Mouse (Mus musculus) neural tube, embryonic 11.5 days (tissue): ENCODE data around the gene Pef1. TPM values are rescaled to one million over a fixed set of nuclear protein-coding genes. Genes with fewer than 3 reads are reported as not detected.

Experiments used
- ATAC-seq: fragments of 200-750 bp; cut with Nextera tagmentation; 2 replicates; pipeline ENCODE4 v1.8.0; 2017; ENCODE audit warnings: moderate number of reproducible peaks, mild to moderate bottlenecking, moderate TSS enrichment, moderate library complexity; ENCODE audit not compliant: insufficient read depth, low FRiP score, low TSS enrichment
- DNase-seq: peaks from one replicate; pipeline ENCODE4 v3.0.0-alpha.2; 2015; ENCODE audit warnings: low spot score
- H3K27ac ChIP-seq: fragments of 300-500 bp; sonication (generic); 2 replicates; pipeline ENCODE4 v1.5.1; 2014; ENCODE audit warnings: low read depth, mild to moderate bottlenecking, low read length
- H3K27me3 ChIP-seq: fragments of 300-500 bp; sonication (generic); 2 replicates; pipeline ENCODE4 v1.6.1; 2014; ENCODE audit warnings: mild to moderate bottlenecking, low read length, mixed read lengths; ENCODE audit not compliant: control insufficient read depth, insufficient read depth
- H3K36me3 ChIP-seq: fragments of 300-500 bp; sonication (generic); 2 replicates; pipeline ENCODE4 v1.6.1; 2014; ENCODE audit warnings: mild to moderate bottlenecking, low read length, moderate library complexity, mixed read lengths; ENCODE audit not compliant: control insufficient read depth, insufficient read depth
- H3K4me1 ChIP-seq: fragments of 300-500 bp; sonication (generic); 2 replicates; pipeline ENCODE4 v1.6.1; 2014; ENCODE audit warnings: low read length, mixed read lengths; ENCODE audit not compliant: control insufficient read depth, insufficient read depth
- H3K4me2 ChIP-seq: fragments of 300-500 bp; sonication (generic); 2 replicates; pipeline ENCODE4 v1.6.1; 2014; ENCODE audit warnings: low read depth, mild to moderate bottlenecking, moderate library complexity
- H3K4me3 ChIP-seq: fragments of 300-500 bp; sonication (generic); 2 replicates; pipeline ENCODE4 v1.5.1; 2014; ENCODE audit warnings: low read depth, low read length
- H3K9ac ChIP-seq: fragments of 300-500 bp; sonication (generic); 2 replicates; pipeline ENCODE4 v1.6.1; 2014; ENCODE audit warnings: mild to moderate bottlenecking, low read length
- H3K9me3 ChIP-seq: fragments of 300-500 bp; sonication (generic); 2 replicates; pipeline ENCODE4 v1.6.1; 2016; ENCODE audit warnings: low read length; ENCODE audit not compliant: control insufficient read depth
- WGBS: fragments of 180-500 bp; shearing (Covaris S2); extraction: QIAGEN DNeasy Blood & Tissue Kit; methylation state at CpG from one replicate; pipeline ENCODE4 v1.1.7; 2014; 5-methylcytosine and 5-hydroxymethylcytosine counted together
- polyA plus RNA-seq: library from polyadenylated mRNA; unstranded; fragments of >200 nt; fragmentation: Nextera tagmentation; extraction: Ambion mirVana; gene quantifications from 2 replicates; pipeline ENCODE4 v1.2.1, GENCODE M21; 2014

The Pef1 gene
- polyA plus RNA-seq, 1 experiment from 2014 or later, result 75.0 TPM

- WGBS, result 92% methylated on average over 4 of the region's 4 CpGs
- Histone ChIP-seq H3K4me1 (peaks cover 18% of the 10 kb centered on the region; the same call in 1 of the 2 replicates), H3K4me3 (no peak overlapping the region), H3K9me3 (no peaks in the 10 kb centered on the region), H3K36me3 (no peaks in the 10 kb centered on the region), H3K4me2 (no peak overlapping the region), H3K27me3 (peaks cover 16% of the 10 kb centered on the region; the same call in 1 of the 2 replicates), H3K27ac (no peak overlapping the region), H3K9ac (no peak overlapping the region)
- DNase-seq (no peak), ATAC-seq (no peak)
These were observed 68.0 kb downstream of the Pef1 start for GRCm38 (mm10) chr4:130170362-130170761.

- WGBS, result 67% methylated on average over 11 of the region's 11 CpGs
- H3K4me1 ChIP-seq, result peaks cover 18% of the 10 kb centered on the region; the same call in 1 of the 2 replicates
- H3K4me2 ChIP-seq, result no peak overlapping the region
- no peak for ATAC-seq
- H3K36me3 ChIP-seq, result no peaks in the 10 kb centered on the region
- peaks cover 16% of the 10 kb centered on the region; the same call in 1 of the 2 replicates for H3K27me3 ChIP-seq
- no peak overlapping the region for H3K9ac ChIP-seq
- H3K9me3 ChIP-seq, result no peaks in the 10 kb centered on the region
- no peak overlapping the region for H3K4me3 ChIP-seq
- DNase-seq, result no peak
- no peak overlapping the region for H3K27ac ChIP-seq
These were observed 69.8 kb downstream of the Pef1 start for GRCm38 (mm10) chr4:130171951-130172765.

- peaks cover 14% of the 10 kb centered on the region; the same call in 1 of the 2 replicates for H3K27me3 ChIP-seq
- H3K4me3 ChIP-seq, result no peak overlapping the region
- ATAC-seq, result no peak
- WGBS, result 73% methylated on average over 11 of the region's 11 CpGs
- no peaks in the 10 kb centered on the region for H3K9me3 ChIP-seq
- no peaks in the 10 kb centered on the region for H3K36me3 ChIP-seq
- H3K27ac ChIP-seq, result no peak overlapping the region
- H3K9ac ChIP-seq, result no peak overlapping the region
- no peak overlapping the region for H3K4me2 ChIP-seq
- H3K4me1 ChIP-seq, result peaks cover 15% of the 10 kb centered on the region; the same call in 1 of the 2 replicates
- no peak for DNase-seq
These were observed 70.9 kb downstream of the Pef1 start for GRCm38 (mm10) chr4:130173060-130173822.

GRCm38 (mm10) chr4:130173911-130174311 is 71.6 kb downstream of the Pef1 start:
- ATAC-seq (no peak), DNase-seq (no peak)
- Histone ChIP-seq H3K27ac (no peak overlapping the region), H3K27me3 (peaks cover 14% of the 10 kb centered on the region; the same call in 1 of the 2 replicates), H3K4me1 (peaks cover 11% of the 10 kb centered on the region; the same call in 1 of the 2 replicates), H3K4me3 (0 out of 2 replicates have a peak overlapping the region, but pooled peaks have one; percentile 1), H3K9ac (no peak overlapping the region), H3K4me2 (peak overlapping the region; percentile 22; the same call in 1 of the 2 replicates), H3K36me3 (no peaks in the 10 kb centered on the region), H3K9me3 (no peaks in the 10 kb centered on the region)
- WGBS, result 48% methylated on average over 19 of the region's 19 CpGs

GRCm38 (mm10) chr4:130174335-130175031 is 72.1 kb downstream of the Pef1 start:
- Histone ChIP-seq H3K27ac (no peak overlapping the region), H3K36me3 (no peaks in the 10 kb centered on the region), H3K4me2 (peak overlapping the region; percentile 31), H3K4me1 (peaks cover 11% of the 10 kb centered on the region; the same call in 1 of the 2 replicates), H3K4me3 (no peak overlapping the region), H3K9me3 (no peaks in the 10 kb centered on the region), H3K27me3 (peaks cover 14% of the 10 kb centered on the region; the same call in 1 of the 2 replicates), H3K9ac (no peak overlapping the region)
- peak; percentile 51 for DNase-seq
- WGBS, result 2% methylated on average over 25 of the region's 25 CpGs
- ATAC-seq, result no peak

- Histone ChIP-seq H3K4me1 (peaks cover 11% of the 10 kb centered on the region; the same call in 1 of the 2 replicates), H3K9me3 (no peaks in the 10 kb centered on the region), H3K27ac (no peak within 1 kb of the TSS), H3K27me3 (peaks cover 14% of the 10 kb centered on the region; the same call in 1 of the 2 replicates), H3K36me3 (no peaks in the 10 kb centered on the region), H3K4me3 (0 out of 2 replicates have a peak within 1 kb of the TSS, but pooled peaks have one; percentile 1), H3K4me2 (peak within 1 kb of the TSS; percentile 31), H3K9ac (no peak within 1 kb of the TSS)
- ATAC-seq (no peak), DNase-seq (peak; percentile 46)
- WGBS, result 2% methylated on average over 14 of the region's 14 CpGs
These were observed 72.8 kb downstream of the Pef1 start, which contains the start of gene Tinagl1 for GRCm38 (mm10) chr4:130175072-130175711. Tinagl1 (minus strand) TSS chr4:130175122.

- ATAC-seq (no peak), DNase-seq (no peak)
- no peak overlapping the region for H3K27ac ChIP-seq
- H3K9me3 ChIP-seq, result no peaks in the 10 kb centered on the region
- no peak overlapping the region for H3K4me2 ChIP-seq
- WGBS, result 76% methylated on average over 5 of the region's 5 CpGs
- peaks cover 14% of the 10 kb centered on the region; the same call in 1 of the 2 replicates for H3K27me3 ChIP-seq
- no peaks in the 10 kb centered on the region for H3K36me3 ChIP-seq
- peaks cover 11% of the 10 kb centered on the region; the same call in 1 of the 2 replicates for H3K4me1 ChIP-seq
- no peak overlapping the region for H3K4me3 ChIP-seq
- H3K9ac ChIP-seq, result no peak overlapping the region
These were observed 73.9 kb downstream of the Pef1 start for GRCm38 (mm10) chr4:130176156-130176720.
